Mouse (Mus musculus): Measurements from ENCODE around the gene Ube2j2.

DNA sequence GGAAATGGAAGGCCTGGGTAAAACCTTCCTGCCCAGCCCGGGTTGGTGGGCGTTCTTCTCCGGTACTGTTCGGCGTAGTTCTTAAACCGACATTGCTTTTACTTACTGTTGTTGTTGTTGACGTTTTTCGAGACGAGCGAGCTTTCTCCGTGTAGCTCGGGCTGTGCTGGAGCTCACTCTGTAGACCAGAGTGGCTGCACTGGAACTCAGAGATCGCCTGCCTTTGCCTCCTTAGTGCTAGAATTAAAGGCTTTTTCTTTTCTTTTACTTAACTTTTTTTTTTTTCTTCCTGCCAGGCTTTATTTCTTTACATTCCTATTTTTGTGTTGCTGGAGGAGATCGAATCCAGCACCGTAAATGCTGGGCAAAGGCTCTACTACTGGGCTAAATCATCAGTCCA lies 50.0 kb downstream of the Ube2j2 start:
- TF ChIP-seq POLR2A (IDR thresholded peaks at IDR 0.05; ENCODE audit: control insufficient read depth, low read depth, low read length) (no peak), CTCF (IDR thresholded peaks at IDR 0.05; ENCODE audit: control insufficient read depth, insufficient read depth, insufficient replicate concordance, low read depth, low read length) (no peak)

Data from testis, adult 2 months (tissue).